Mouse (Mus musculus): Measurements from ENCODE around the gene Adra1d. TPM values are rescaled to one million over a fixed set of nuclear protein-coding genes. Genes with fewer than 3 reads are reported as not detected.

Gene Adra1d
- 1 to 10 TPM; 1.5 to 6.4 TPM for polyA plus RNA-seq (2012; fragmentation: generic; extraction: Trizol)

GRCm38 (mm10) chr2:131561891-131562585 lies at the start of gene Adra1d:
Gene Adra1d, minus strand, starts transcription at chr2:131562283.

Other genes with a start within 250 kb of the Adra1d start
- gene Rnf24, start 209.4 kb downstream of the Adra1d start, polyA plus RNA-seq (2012; fragmentation: generic; extraction: Trizol): 1 to 10 TPM in 1 of 2 experiments, under 1 TPM in 1; 0.74 to 8.6 TPM
- 10 to 100 TPM in 1 of 2 experiments, 1 to 10 TPM in 1; 8.7 to 34.9 TPM for gene Smox, start 70.8 kb downstream of the Adra1d start, polyA plus RNA-seq (2012; fragmentation: generic; extraction: Trizol)